Mouse (Mus musculus) neural tube, embryonic 13.5 days (tissue): ENCODE data around the gene Krtap28-10. TPM values are rescaled to one million over a fixed set of nuclear protein-coding genes. Genes with fewer than 3 reads are reported as not detected.

Experiments used
- ATAC-seq: fragments of 200-750 bp; cut with Nextera tagmentation; 2 replicates; pipeline ENCODE4 v1.8.0; 2017; ENCODE audit warnings: low read depth, mild to moderate bottlenecking, moderate TSS enrichment, moderate library complexity
- H3K27ac ChIP-seq: fragments of 300-500 bp; sonication (generic); replicated peaks from 2 replicates; pipeline ENCODE4 v1.5.1; 2015; ENCODE audit warnings: moderate library complexity, mild to moderate bottlenecking, inconsistent platforms
- H3K27me3 ChIP-seq: fragments of 300-500 bp; sonication (generic); 2 replicates; pipeline ENCODE4 v1.6.1; 2015; ENCODE audit warnings: mild to moderate bottlenecking, inconsistent platforms
- H3K36me3 ChIP-seq: fragments of 300-500 bp; sonication (generic); 2 replicates; pipeline ENCODE4 v1.6.1; 2015; ENCODE audit warnings: mild to moderate bottlenecking, inconsistent platforms
- H3K4me1 ChIP-seq: fragments of 300-500 bp; sonication (generic); replicated peaks from 2 replicates; pipeline ENCODE4 v1.6.1; 2015; ENCODE audit warnings: inconsistent platforms
- H3K4me2 ChIP-seq: fragments of 300-500 bp; sonication (generic); 2 replicates; pipeline ENCODE4 v1.6.1; 2015; ENCODE audit warnings: inconsistent platforms, mild to moderate bottlenecking, moderate library complexity
- H3K4me3 ChIP-seq: fragments of 300-500 bp; sonication (generic); 2 replicates; pipeline ENCODE4 v1.5.1; 2015; ENCODE audit warnings: mild to moderate bottlenecking, inconsistent platforms
- H3K9ac ChIP-seq: fragments of 300-500 bp; sonication (generic); 2 replicates; pipeline ENCODE4 v1.6.1; 2015; ENCODE audit warnings: moderate library complexity, mild to moderate bottlenecking, inconsistent platforms
- H3K9me3 ChIP-seq: fragments of 300-500 bp; sonication (generic); 2 replicates; pipeline ENCODE4 v1.6.1; 2016; ENCODE audit warnings: inconsistent platforms
- WGBS: fragments of 180-500 bp; shearing (Covaris S2); methylation state at CpG from one replicate; pipeline ENCODE4 v1.1.7; 2015; 5-methylcytosine and 5-hydroxymethylcytosine counted together
- polyA plus RNA-seq: library from polyadenylated mRNA; unstranded; fragments of >200 nt; fragmentation: Nextera tagmentation; extraction: Ambion mirVana; gene quantifications from 2 replicates; pipeline ENCODE4 v1.2.1, GENCODE M21; 2015

Gene Krtap28-10
- not detected in 2 replicates for polyA plus RNA-seq

- no peak within 1 kb of the TSS for H3K4me3 ChIP-seq
- no peak within 1 kb of the TSS for H3K27ac ChIP-seq
- 91% methylated on average over 2 of the region's 2 CpGs for WGBS
- peaks cover 7% of the 10 kb centered on the region for H3K4me1 ChIP-seq
- no peak for ATAC-seq
- H3K9me3 ChIP-seq, result no peaks in the 10 kb centered on the region
- H3K4me2 ChIP-seq, result no peak within 1 kb of the TSS
- no peak within 1 kb of the TSS for H3K9ac ChIP-seq
- H3K36me3 ChIP-seq, result no peaks in the 10 kb centered on the region
- H3K27me3 ChIP-seq, result no peaks in the 10 kb centered on the region
These were observed at the start of gene Krtap28-10 for GRCm38 (mm10) chr1:83042380-83042779. Gene Krtap28-10 (minus strand): TSS chr1:83042480.

- 72% methylated on average over 3 of the region's 3 CpGs for WGBS
These were observed 49.0 kb upstream of the Krtap28-10 start for GRCm38 (mm10) chr1:83091268-83091667.

GRCm38 (mm10) chr1:83084790-83085189, 42.5 kb upstream of the Krtap28-10 start:
- no peak for ATAC-seq
- Histone ChIP-seq H3K4me1 (no peaks in the 10 kb centered on the region), H3K9ac (no peak overlapping the region), H3K27ac (no peak overlapping the region), H3K36me3 (no peaks in the 10 kb centered on the region), H3K4me3 (no peak overlapping the region), H3K27me3 (no peaks in the 10 kb centered on the region), H3K4me2 (no peak overlapping the region), H3K9me3 (no peaks in the 10 kb centered on the region)
- WGBS, result 89% methylated on average over 2 of the region's 2 CpGs

More at GRCm38 (mm10) chr1:83091268-83091667, 49.0 kb upstream of the Krtap28-10 start:
- no peak overlapping the region for H3K4me3 ChIP-seq
- no peaks in the 10 kb centered on the region for H3K27me3 ChIP-seq
- no peaks in the 10 kb centered on the region for H3K36me3 ChIP-seq
- ATAC-seq, result no peak
- H3K9me3 ChIP-seq, result no peaks in the 10 kb centered on the region
- no peak overlapping the region for H3K27ac ChIP-seq
- no peak overlapping the region for H3K4me2 ChIP-seq
- H3K4me1 ChIP-seq, result no peaks in the 10 kb centered on the region
- H3K9ac ChIP-seq, result no peak overlapping the region

- Histone ChIP-seq H3K36me3 (no peaks in the 10 kb centered on the region), H3K4me2 (no peak overlapping the region), H3K9ac (no peak overlapping the region), H3K4me1 (peaks cover 5% of the 10 kb centered on the region; the same call in 1 of the 2 replicates), H3K27ac (no peak overlapping the region), H3K4me3 (no peak overlapping the region), H3K9me3 (no peaks in the 10 kb centered on the region), H3K27me3 (no peaks in the 10 kb centered on the region)
- WGBS, result 83% methylated on average over 6 of the region's 6 CpGs
- ATAC-seq, result no peak
These were observed 34.7 kb upstream of the Krtap28-10 start for GRCm38 (mm10) chr1:83077016-83077415.

GRCm38 (mm10) chr1:83076190-83076917, 34.1 kb upstream of the Krtap28-10 start:
- no peak overlapping the region for H3K27ac ChIP-seq
- peak overlapping the region; percentile 16; the same call in 1 of the 2 replicates for H3K4me3 ChIP-seq
- no peak overlapping the region for H3K9ac ChIP-seq

GRCm38 (mm10) chr1:83075526-83076189, 33.4 kb upstream of the Krtap28-10 start:
- 0 out of 2 replicates have a peak, but pooled peaks have one; percentile 27 for ATAC-seq
- 36% methylated on average over 15 of the region's 15 CpGs for WGBS
- H3K9ac ChIP-seq, result no peak overlapping the region
- H3K4me2 ChIP-seq, result peak overlapping the region; percentile 52
- no peaks in the 10 kb centered on the region for H3K9me3 ChIP-seq
- H3K4me3 ChIP-seq, result peak overlapping the region; percentile 16; the same call in 1 of the 2 replicates
- H3K4me1 ChIP-seq, result peaks cover 5% of the 10 kb centered on the region; the same call in 1 of the 2 replicates
- no peaks in the 10 kb centered on the region for H3K36me3 ChIP-seq
- no peaks in the 10 kb centered on the region for H3K27me3 ChIP-seq
- H3K27ac ChIP-seq, result no peak overlapping the region

More at GRCm38 (mm10) chr1:83076190-83076917, 34.1 kb upstream of the Krtap28-10 start:
- ATAC-seq, result peak; percentile 65; the same call in 1 of the 2 replicates
- no peaks in the 10 kb centered on the region for H3K27me3 ChIP-seq
- no peaks in the 10 kb centered on the region for H3K36me3 ChIP-seq
- no peaks in the 10 kb centered on the region for H3K9me3 ChIP-seq
- H3K4me2 ChIP-seq, result peak overlapping the region; percentile 52
- WGBS, result 50% methylated on average over 11 of the region's 11 CpGs
- peaks cover 5% of the 10 kb centered on the region; the same call in 1 of the 2 replicates for H3K4me1 ChIP-seq

GRCm38 (mm10) chr1:83067205-83067604, 24.9 kb upstream of the Krtap28-10 start:
- H3K4me2 ChIP-seq, result no peak overlapping the region
- no peak overlapping the region for H3K27ac ChIP-seq
- H3K4me3 ChIP-seq, result no peak overlapping the region
- H3K9ac ChIP-seq, result no peak overlapping the region
- no peak for ATAC-seq
- no peaks in the 10 kb centered on the region for H3K36me3 ChIP-seq
- WGBS, result 92% methylated on average over 10 of the region's 10 CpGs
- no peaks in the 10 kb centered on the region for H3K27me3 ChIP-seq
- H3K4me1 ChIP-seq, result no peaks in the 10 kb centered on the region
- no peaks in the 10 kb centered on the region for H3K9me3 ChIP-seq

GRCm38 (mm10) chr1:83066577-83066976, 24.3 kb upstream of the Krtap28-10 start:
- Histone ChIP-seq H3K4me1 (no peaks in the 10 kb centered on the region), H3K27ac (no peak overlapping the region), H3K4me3 (no peak overlapping the region), H3K4me2 (no peak overlapping the region), H3K36me3 (no peaks in the 10 kb centered on the region), H3K9ac (no peak overlapping the region), H3K27me3 (no peaks in the 10 kb centered on the region), H3K9me3 (no peaks in the 10 kb centered on the region)
- no peak for ATAC-seq
- 95% methylated on average over 4 of the region's 4 CpGs for WGBS

GRCm38 (mm10) chr1:83064851-83065250, 22.6 kb upstream of the Krtap28-10 start:
- H3K27ac ChIP-seq, result no peak overlapping the region
- no peak overlapping the region for H3K9ac ChIP-seq
- 33% methylated on average over 3 of the region's 3 CpGs for WGBS
- H3K4me2 ChIP-seq, result no peak overlapping the region
- H3K36me3 ChIP-seq, result no peaks in the 10 kb centered on the region
- H3K27me3 ChIP-seq, result no peaks in the 10 kb centered on the region
- H3K4me1 ChIP-seq, result no peaks in the 10 kb centered on the region
- H3K4me3 ChIP-seq, result no peak overlapping the region
- H3K9me3 ChIP-seq, result no peaks in the 10 kb centered on the region
- no peak for ATAC-seq

- Histone ChIP-seq H3K4me1 (no peaks in the 10 kb centered on the region), H3K27ac (no peak within 1 kb of the TSS), H3K4me3 (no peak within 1 kb of the TSS)
These were observed 18.4 kb upstream of the Krtap28-10 start, which contains the start of gene Krtap28-13 for GRCm38 (mm10) chr1:83060643-83061042. Gene Krtap28-13 (plus strand): TSS chr1:83060930.

GRCm38 (mm10) chr1:83059278-83059677, 17.0 kb upstream of the Krtap28-10 start, which contains the start of gene A030005K14Rik:
Gene A030005K14Rik (minus strand): TSS chr1:83059378.
- no peaks in the 10 kb centered on the region for H3K27me3 ChIP-seq
- H3K9me3 ChIP-seq, result no peaks in the 10 kb centered on the region
- no peaks in the 10 kb centered on the region for H3K4me1 ChIP-seq
- ATAC-seq, result no peak
- no peak within 1 kb of the TSS for H3K9ac ChIP-seq
- H3K36me3 ChIP-seq, result no peaks in the 10 kb centered on the region
- no peak within 1 kb of the TSS for H3K27ac ChIP-seq
- 92% methylated on average over 9 of the region's 9 CpGs for WGBS
- H3K4me3 ChIP-seq, result no peak within 1 kb of the TSS
- H3K4me2 ChIP-seq, result no peak within 1 kb of the TSS

More at GRCm38 (mm10) chr1:83060643-83061042, 18.4 kb upstream of the Krtap28-10 start, which contains the start of gene Krtap28-13:
- 95% methylated on average over 4 of the region's 4 CpGs for WGBS
- Histone ChIP-seq H3K36me3 (no peaks in the 10 kb centered on the region), H3K9ac (no peak within 1 kb of the TSS), H3K27me3 (no peaks in the 10 kb centered on the region), H3K9me3 (no peaks in the 10 kb centered on the region), H3K4me2 (no peak within 1 kb of the TSS)
- no peak for ATAC-seq

- no peaks in the 10 kb centered on the region for H3K27me3 ChIP-seq
- no peak overlapping the region for H3K4me2 ChIP-seq
- H3K9ac ChIP-seq, result no peak overlapping the region
- H3K4me1 ChIP-seq, result no peaks in the 10 kb centered on the region
- ATAC-seq, result no peak
- no peak overlapping the region for H3K4me3 ChIP-seq
- no peaks in the 10 kb centered on the region for H3K36me3 ChIP-seq
- WGBS, result 67% methylated on average over 1 of the region's 1 CpGs
- H3K9me3 ChIP-seq, result no peaks in the 10 kb centered on the region
- H3K27ac ChIP-seq, result no peak overlapping the region
These were observed 16.2 kb upstream of the Krtap28-10 start for GRCm38 (mm10) chr1:83058481-83058880.
